Mouse (Mus musculus) central nervous system, embryonic 14 days (tissue): ENCODE measurements around the gene Abhd6. TPM values are rescaled to one million over a fixed set of nuclear protein-coding genes. Genes with fewer than 3 reads are reported as not detected.

Source experiments
- polyA plus RNA-seq: library from polyadenylated mRNA; depleted of rRNA; stranded (reverse); fragments of >200 nt; gene quantifications from 2 replicates; pipeline ENCODE4 v1.2.3, GENCODE M21; 2012; rRNA removed

Abhd6 gene
- 14.9 and 16.6 TPM in 2 replicates for polyA plus RNA-seq

DNA sequence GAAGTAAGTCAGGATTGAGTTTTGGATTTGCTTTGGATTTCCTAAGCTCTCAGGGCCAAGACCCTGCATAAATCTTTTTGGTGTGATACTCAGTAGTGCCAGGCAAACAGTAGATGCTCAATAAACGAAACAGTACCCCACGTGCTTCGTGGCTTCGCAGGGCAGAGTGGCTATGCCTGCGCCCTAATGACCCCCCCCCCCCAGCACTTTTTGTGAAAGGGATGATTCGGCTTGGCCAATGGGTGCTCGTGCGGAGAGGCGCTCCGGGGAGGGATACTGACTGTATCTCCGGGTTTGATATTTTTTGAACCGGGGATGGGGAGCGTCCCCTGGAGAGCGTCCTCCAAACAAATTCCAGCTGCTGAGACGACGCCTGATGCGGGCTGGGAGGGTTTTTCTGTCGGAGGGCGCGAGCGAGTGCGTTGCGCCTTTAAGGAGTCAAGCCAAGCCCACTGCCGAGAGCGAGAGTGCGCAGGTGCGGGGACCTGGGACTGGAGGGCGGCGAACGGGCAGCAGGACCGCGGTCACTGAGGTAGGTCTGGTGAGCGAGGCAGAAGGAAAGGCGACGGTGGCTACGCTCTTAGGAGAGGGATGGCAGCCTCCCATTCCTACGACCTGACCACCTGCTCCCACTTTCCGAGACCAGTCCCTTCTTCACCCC, at the start of gene Abhd6:
TSS of gene Abhd6 (plus strand) at position 471 of the 661 bp plus-strand sequence.

DNA sequence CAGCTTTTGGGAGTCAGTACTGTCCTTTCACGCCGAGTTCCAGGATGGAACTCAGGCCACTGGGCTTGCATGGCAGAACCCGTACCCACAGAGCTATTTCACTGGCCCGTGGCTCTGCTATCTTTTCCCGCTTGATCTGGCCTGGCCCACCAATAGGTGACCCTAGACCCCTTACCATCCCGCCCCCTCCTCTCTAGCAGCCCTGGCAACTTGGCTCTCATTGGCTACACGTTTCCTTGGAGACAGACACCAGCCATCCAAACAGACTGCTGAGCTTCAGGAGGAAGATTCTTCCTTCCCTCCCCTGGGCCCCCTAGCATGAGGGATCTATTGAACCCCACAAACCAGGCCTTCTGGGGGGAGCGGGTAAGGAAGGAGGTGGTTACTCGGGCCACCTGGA, 45.7 kb upstream of the Abhd6 start, which contains the start of gene Gm45521:
TSS of gene Gm45521 (plus strand) at position 240 of the 400 bp plus-strand sequence.

DNA sequence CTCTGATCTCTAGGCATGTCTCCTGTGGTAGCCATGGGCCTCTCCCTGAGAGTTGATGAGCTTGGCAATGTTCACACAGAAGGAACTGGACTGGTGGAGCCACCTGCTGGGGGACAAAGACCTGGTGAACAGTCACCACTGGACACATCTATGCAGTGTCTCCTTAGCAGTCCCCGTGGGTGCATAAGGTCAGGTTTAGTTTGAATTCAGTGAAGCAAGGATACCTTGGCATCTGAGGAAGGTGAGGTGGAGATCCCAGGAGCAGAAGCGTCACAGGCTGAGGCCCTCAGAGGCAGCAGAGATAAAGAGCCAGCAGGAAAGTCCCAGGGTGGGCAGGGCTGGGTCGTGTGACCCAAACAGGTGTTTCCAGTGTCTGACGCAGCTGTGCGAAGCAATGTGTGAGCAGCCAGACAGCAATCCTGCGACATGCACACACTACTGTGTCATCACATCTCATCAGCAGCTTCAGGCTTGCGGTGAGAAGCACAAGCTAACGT, 8.4 kb upstream of the Abhd6 start, which contains the start of gene Dnase1l3:
TSS of gene Dnase1l3 (minus strand) at position 303 of the 497 bp plus-strand sequence.

DNA sequence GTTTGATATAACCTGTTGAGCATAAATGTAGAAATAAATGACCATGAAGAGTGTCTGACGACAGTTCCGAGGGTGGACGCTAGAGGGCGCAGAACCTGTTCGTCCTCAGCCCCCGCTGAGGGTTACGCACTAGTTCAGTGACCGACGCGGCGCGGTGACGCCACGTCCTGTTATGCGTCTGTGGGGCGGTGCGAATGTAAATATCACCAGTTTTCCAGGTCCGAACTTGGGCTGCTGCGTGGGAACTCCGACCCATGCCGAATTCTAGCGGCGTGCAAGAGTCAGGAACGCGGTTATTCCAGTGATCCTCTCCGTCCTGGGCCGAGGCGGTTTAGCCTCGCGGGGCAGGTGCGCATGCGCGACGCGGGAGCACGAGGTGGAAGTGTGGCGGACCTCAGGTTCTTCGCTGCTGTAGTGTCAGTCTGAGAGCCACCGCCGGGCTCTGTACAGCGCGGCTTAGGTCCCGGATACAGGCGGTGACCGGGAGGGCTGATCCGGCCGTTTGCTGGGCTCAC, 77.5 kb downstream of the Abhd6 start, which contains the start of gene Rpp14:
TSS of gene Rpp14 (plus strand) at position 203 of the 515 bp plus-strand sequence.

DNA sequence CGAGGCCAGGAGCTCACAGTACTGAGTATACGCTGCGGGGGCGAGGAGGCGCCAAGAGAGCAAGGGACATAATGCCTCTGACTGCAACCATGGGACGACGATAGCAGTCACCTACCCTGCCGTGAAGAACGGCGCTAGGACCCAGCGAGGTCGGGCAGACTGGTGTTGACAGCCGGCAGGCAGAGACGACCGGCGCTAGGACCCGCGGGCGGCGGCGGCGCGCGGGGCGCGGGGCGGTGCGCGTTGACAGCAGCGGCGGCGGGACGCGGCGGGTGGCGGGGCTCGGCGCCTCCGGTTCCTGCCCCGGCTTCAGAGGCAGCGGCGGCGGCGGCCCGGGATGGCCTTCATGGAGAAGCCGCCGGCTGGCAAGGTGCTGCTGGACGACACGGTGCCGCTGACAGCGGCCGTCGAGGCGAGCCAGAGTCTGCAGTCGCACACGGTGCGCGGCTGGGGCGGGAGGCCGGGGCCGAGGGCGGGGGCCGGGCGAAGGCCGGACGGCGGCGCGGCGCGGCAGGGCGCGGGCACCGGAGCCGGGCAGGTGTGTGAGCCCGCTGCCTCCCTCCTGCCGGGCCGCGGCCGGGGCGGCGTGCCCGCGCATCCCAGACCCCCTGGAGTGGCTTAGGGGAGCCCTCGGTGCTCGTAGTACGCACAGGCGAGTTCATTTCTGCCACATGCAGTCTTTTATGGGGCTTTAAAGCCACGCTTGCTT, 95.4 kb downstream of the Abhd6 start, which contains the start of gene Pxk:
TSS of gene Pxk (plus strand) at position 234 of the 709 bp plus-strand sequence.

Other genes starting within 250 kb of the Abhd6 start
- not detected in 2 replicates for gene Gm26661, start 211.3 kb upstream of the Abhd6 start, polyA plus RNA-seq
- 18.6 and 27.2 TPM in 2 replicates for gene Flnb, start 184.9 kb upstream of the Abhd6 start, polyA plus RNA-seq
- gene Gm45521, start 45.6 kb upstream of the Abhd6 start, polyA plus RNA-seq: 0.15 and 0.20 TPM in 2 replicates
- 0.02 and 0.06 TPM in 2 replicates for gene Dnase1l3, start 8.3 kb upstream of the Abhd6 start, polyA plus RNA-seq
- 25.3 and 25.8 TPM in 2 replicates for gene Rpp14, start 77.5 kb downstream of the Abhd6 start, polyA plus RNA-seq
- gene Pxk, start 95.3 kb downstream of the Abhd6 start, polyA plus RNA-seq: 56.1 and 57.3 TPM in 2 replicates
- gene Pdhb, start 170.1 kb downstream of the Abhd6 start, polyA plus RNA-seq: 202 and 212 TPM in 2 replicates
- gene Kctd6, start 211.2 kb downstream of the Abhd6 start, polyA plus RNA-seq: 15.4 and 16.7 TPM in 2 replicates